8 mouse cellular contexts compared by ENCODE assay signal in genomic region chr1:36921614-36922393, GRCm38 (mm10). TPM values are rescaled to one million over a fixed set of nuclear protein-coding genes. Genes with fewer than 3 reads are reported as not detected.
DNase-seq lines count a peak whose midpoint lies in the region; ATAC-seq and TF ChIP-seq lines count a peak whose summit lies in the region.

No protein-coding gene starts in this region.

- ATAC-seq in limb, embryonic 12.5 days (ENCODE audit: insufficient number of reproducible peaks, insufficient read depth, low FRiP score, low TSS enrichment, low read depth): no peak
- peak; percentile 8 to 30; a peak in 1 of 4 replicates for ATAC-seq in hematopoietic stem cell, adult 5-6 weeks (replicated peaks in 1 of 2; ENCODE audit: insufficient read depth in 1 of 2, low FRiP score in 2 of 2, low TSS enrichment in 1 of 2, low read depth in 1 of 2, poor library complexity in 2 of 2, severe bottlenecking in 2 of 2)
- ATAC-seq in liver, postnatal 0 days: no peak

- TF ChIP-seq EP300 in liver, postnatal 0 days (IDR thresholded peaks at IDR 0.05; ENCODE audit: low read depth): no peak

- H3K4me2 ChIP-seq in limb, embryonic 12.5 days: no peak overlapping the region
- H3K4me2 ChIP-seq in liver, postnatal 0 days (ENCODE audit: low read depth, low read length): peak overlapping the region; percentile 47

- intact Hi-C loops in left cerebral cortex, postnatal 14 days (cut with DNase I): no loop called here

- H3K9ac ChIP-seq in limb, embryonic 12.5 days (replicated peaks): no peak overlapping the region
- H3K9ac ChIP-seq in liver, postnatal 0 days (replicated peaks): no peak overlapping the region; the same call in 1 of the 2 replicates

- TF ChIP-seq CTCF in liver, postnatal 0 days (IDR thresholded peaks at IDR 0.05; ENCODE audit: low read depth): no peak
- no peak for TF ChIP-seq CTCF in thymus, adult 2 months (IDR thresholded peaks at IDR 0.05; ENCODE audit: borderline replicate concordance, control insufficient read depth, extremely low read depth, insufficient read depth, low read length, poor library complexity)

- DNase-seq in limb, embryonic 10.5 days (ENCODE audit: low spot score): no peak
- no peak for DNase-seq in liver, postnatal 0 days
- DNase-seq in thymus, adult 2 months: peak; percentile 68
- DNase-seq in left cerebral cortex, postnatal 14 days (ENCODE audit: low spot score in 2 of 2): no peak
- DNase-seq in ovary, adult 18-20 months (ENCODE audit: low spot score): no peak
- no peak for DNase-seq in layer of hippocampus, adult 9-10 months (ENCODE audit: low spot score)

- H3K36me3 ChIP-seq in limb, embryonic 12.5 days: no peaks in the 10 kb centered on the region
- H3K36me3 ChIP-seq in limb, embryonic 10.5 days: no peaks in the 10 kb centered on the region
- no peaks in the 10 kb centered on the region for H3K36me3 ChIP-seq in liver, postnatal 0 days (replicated peaks; ENCODE audit: insufficient read depth, low read length)
- no peaks in the 10 kb centered on the region for H3K36me3 ChIP-seq in thymus, adult 2 months (ENCODE audit: control insufficient read depth, insufficient read depth, low read length)

- H3K4me3 ChIP-seq in limb, embryonic 12.5 days (replicated peaks): no peak overlapping the region
- no peak overlapping the region for H3K4me3 ChIP-seq in limb, embryonic 10.5 days
- no peak overlapping the region for H3K4me3 ChIP-seq in liver, postnatal 0 days (ENCODE audit: low read depth, low read length)
- peak overlapping the region; percentile 2; the same call in 1 of the 2 replicates for H3K4me3 ChIP-seq in thymus, adult 2 months (ENCODE audit: control insufficient read depth, insufficient read depth, low read length)

- H3K27ac ChIP-seq in limb, embryonic 12.5 days: 0 out of 2 replicates have a peak overlapping the region, but pooled peaks have one; percentile 9
- H3K27ac ChIP-seq in limb, embryonic 10.5 days: no peak overlapping the region
- H3K27ac ChIP-seq in liver, postnatal 0 days (ENCODE audit: low read depth): peak overlapping the region; percentile 98
- peak overlapping the region; percentile 90 for H3K27ac ChIP-seq in thymus, adult 2 months (ENCODE audit: control insufficient read depth, insufficient read depth, low read length)

- H3K27me3 ChIP-seq in limb, embryonic 12.5 days: no peaks in the 10 kb centered on the region
- H3K27me3 ChIP-seq in limb, embryonic 10.5 days (ENCODE audit: low read depth, poor library complexity, severe bottlenecking): no peaks in the 10 kb centered on the region
- H3K27me3 ChIP-seq in liver, postnatal 0 days (ENCODE audit: insufficient read depth, low read length): no peaks in the 10 kb centered on the region
- H3K27me3 ChIP-seq in thymus, adult 2 months (ENCODE audit: control insufficient read depth, insufficient read depth, low read length): no peaks in the 10 kb centered on the region

- WGBS in limb, embryonic 12.5 days: 75% methylated on average over 15 of the region's 15 CpGs
- 82% methylated on average over 15 of the region's 15 CpGs for WGBS in limb, embryonic 10.5 days
- WGBS in liver, postnatal 0 days (ENCODE audit: insufficient replicate concordance): 43% methylated on average over 15 of the region's 15 CpGs
- WGBS in thymus, adult 2 months: 9% methylated on average over 15 of the region's 15 CpGs

- H3K9me3 ChIP-seq in limb, embryonic 12.5 days: no peaks in the 10 kb centered on the region
- no peaks in the 10 kb centered on the region for H3K9me3 ChIP-seq in limb, embryonic 10.5 days (replicated peaks)
- no peaks in the 10 kb centered on the region for H3K9me3 ChIP-seq in liver, postnatal 0 days (ENCODE audit: low read length)

- H3K4me1 ChIP-seq in limb, embryonic 12.5 days (replicated peaks): peaks cover 14% of the 10 kb centered on the region
- peaks cover 9% of the 10 kb centered on the region for H3K4me1 ChIP-seq in limb, embryonic 10.5 days
- H3K4me1 ChIP-seq in liver, postnatal 0 days (ENCODE audit: insufficient read depth): peaks cover 94% of the 10 kb centered on the region
- peaks cover 55% of the 10 kb centered on the region for H3K4me1 ChIP-seq in thymus, adult 2 months (replicated peaks; ENCODE audit: control insufficient read depth, insufficient read depth, low read length)

- TF ChIP-seq POLR2A in thymus, adult 2 months (IDR thresholded peaks at IDR 0.05; ENCODE audit: control insufficient read depth, extremely low read depth, insufficient read depth, low read length, poor library complexity): 0 out of 2 replicates have a peak, but pooled peaks have one; percentile 8

RNA-seq across cellular contexts. Expression of gene Tmem131, which starts 21.7 kb away (rescaled TPM):
- polyA plus RNA-seq in limb, embryonic 12.5 days (2016; fragmentation: Nextera tagmentation; extraction: Ambion mirVana): 15.6 and 17.4 TPM in 2 replicates
- 13.4 and 13.8 TPM in 2 replicates for polyA plus RNA-seq in limb, embryonic 10.5 days (2016; fragmentation: Nextera tagmentation; extraction: Ambion mirVana)
- 18.3 and 19.0 TPM in 2 replicates for total RNA-seq in hematopoietic stem cell, adult 5-6 weeks (2017)
- 4.8 and 6.1 TPM in 2 replicates for polyA plus RNA-seq in liver, postnatal 0 days (2015; fragmentation: Nextera tagmentation; extraction: Ambion mirVana)
- 51.1 and 62.0 TPM in 2 replicates for polyA plus RNA-seq in thymus, adult 2 months (2012; rRNA removed)
- total RNA-seq in left cerebral cortex, postnatal 14 days (2021): 10 to 100 TPM; 57.2 to 60.2 TPM

Comparison
In these comparisons a context has a peak if more than half of its experiments do, and no peak if none do; other contexts are left out.
1. ATAC-seq: peak in hematopoietic stem cell, adult 5-6 weeks (2 of 2); none in limb, embryonic 12.5 days (single experiment) and liver, postnatal 0 days (single experiment).